Mouse (Mus musculus) common myeloid progenitor, adult 5-6 weeks (primary cell): ENCODE data around the gene Stx18. TPM values are rescaled to one million over a fixed set of nuclear protein-coding genes. Genes with fewer than 3 reads are reported as not detected.

Experiments used
- total RNA-seq: library from RNA; stranded (forward); fragments of 200-1000, 187-1606 nt; gene quantifications from 2 replicates; pipeline ENCODE4 v1.2.3, GENCODE M21; 2017

Stx18 gene
- total RNA-seq, 1 experiment from 2014 or later, result 32.8 TPM

Other genes starting within 250 kb of the Stx18 start
- gene Msx1, start 214.2 kb upstream of the Stx18 start, total RNA-seq, result not detected in 2 replicates
- 2.3 and 2.4 TPM in 2 replicates for gene Nsg1, start 121.2 kb downstream of the Stx18 start, total RNA-seq
- 9.4 and 16.2 TPM in 2 replicates for gene Zbtb49, start 181.7 kb downstream of the Stx18 start, total RNA-seq
- 144 and 145 TPM in 2 replicates for gene Lyar, start 181.7 kb downstream of the Stx18 start, total RNA-seq
- 23.5 and 25.8 TPM in 2 replicates for gene Tmem128, start 221.4 kb downstream of the Stx18 start, total RNA-seq
- gene Otop1, start 237.2 kb downstream of the Stx18 start, total RNA-seq, result not detected in 2 replicates